Mouse (Mus musculus) skeletal muscle tissue, postnatal 0 days (tissue): ENCODE data around the gene Gm5901. TPM values are rescaled to one million over a fixed set of nuclear protein-coding genes. Genes with fewer than 3 reads are reported as not detected.

Source experiments
- polyA plus RNA-seq: library from polyadenylated mRNA; unstranded; fragments of >200 nt; fragmentation: Nextera tagmentation; extraction: Ambion mirVana; gene quantifications from 2 replicates; pipeline ENCODE4 v1.2.1, GENCODE M21; 2015

Gene Gm5901
- polyA plus RNA-seq = not detected in 2 replicates

DNA sequence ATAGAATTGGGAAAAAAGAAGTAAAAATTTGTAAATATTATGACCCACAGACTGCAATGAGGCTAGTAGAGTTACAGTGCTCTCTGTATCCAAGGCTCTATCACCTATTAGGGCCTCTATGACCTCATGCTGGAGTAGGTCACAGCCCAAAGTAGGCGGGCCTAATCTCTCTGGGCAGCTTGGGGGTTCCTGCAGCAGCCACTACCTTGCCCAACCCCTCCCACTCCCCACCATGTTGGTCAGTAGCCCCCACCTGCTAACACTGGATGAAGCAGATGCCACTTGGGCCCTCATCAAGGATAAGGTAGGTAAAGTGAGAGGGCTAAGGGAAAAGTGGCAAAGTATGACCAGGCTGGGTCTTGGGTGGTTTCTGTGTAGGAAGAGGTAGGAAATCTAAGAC lies at the start of gene Gm5901:
Gene Gm5901, plus strand, starts transcription at position 173 of the 400 bp plus-strand sequence.

GRCm38 (mm10) chr7:105334004-105334403 lies 40.8 kb upstream of the Gm5901 start, which contains the start of gene Olfr690:
Gene Olfr690, minus strand, starts transcription at chr7:105334104.

DNA sequence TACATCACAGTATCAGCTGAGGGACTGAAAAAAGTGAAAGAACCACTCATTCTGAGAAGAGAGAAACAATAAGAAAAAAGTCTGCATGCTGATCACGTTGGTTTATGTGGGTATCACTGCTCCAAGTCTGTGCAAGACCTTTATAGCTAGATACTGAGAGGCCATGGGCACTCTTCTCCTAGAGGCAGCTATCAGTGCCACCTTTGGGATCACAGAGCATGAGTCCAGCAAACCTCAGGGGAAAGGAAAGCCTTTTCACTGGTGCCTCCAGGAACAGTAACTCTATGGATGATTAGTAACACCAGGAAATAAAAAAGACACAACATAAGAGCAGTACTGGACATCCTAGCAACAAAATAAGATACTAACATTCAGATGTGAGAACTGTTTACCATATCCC lies 32.7 kb upstream of the Gm5901 start, which contains the start of gene Olfr691:
Gene Olfr691, minus strand, starts transcription at position 101 of the 400 bp plus-strand sequence.

DNA sequence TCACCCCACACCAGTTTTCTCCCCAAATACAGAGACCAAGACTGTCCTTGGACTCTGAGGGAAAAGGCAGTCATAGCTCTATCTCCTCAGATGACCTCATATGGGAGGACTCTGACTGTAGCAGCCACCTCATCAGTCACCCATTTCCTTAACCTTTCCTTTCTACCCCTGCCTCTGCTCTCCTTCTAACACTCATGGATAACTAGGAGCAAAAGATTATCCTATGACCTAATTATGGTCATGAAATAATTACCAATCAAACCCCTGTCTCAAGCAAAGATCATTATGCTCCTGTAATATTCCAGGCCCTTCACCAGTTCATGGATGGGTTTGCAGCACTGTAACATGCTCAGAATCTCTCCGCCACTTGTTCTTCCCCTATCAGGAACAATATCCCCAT lies 6.9 kb upstream of the Gm5901 start, which contains the start of gene Olfr692:
Gene Olfr692, plus strand, starts transcription at position 301 of the 400 bp plus-strand sequence.

GRCm38 (mm10) chr7:105399935-105400624 lies 25.2 kb downstream of the Gm5901 start, which contains the start of gene Fam160a2:
Gene Fam160a2, minus strand, starts transcription at chr7:105400054.

GRCm38 (mm10) chr7:105404268-105404667 lies 29.4 kb downstream of the Gm5901 start, which contains the start of gene Cnga4:
Gene Cnga4, plus strand, starts transcription at chr7:105404568.

DNA sequence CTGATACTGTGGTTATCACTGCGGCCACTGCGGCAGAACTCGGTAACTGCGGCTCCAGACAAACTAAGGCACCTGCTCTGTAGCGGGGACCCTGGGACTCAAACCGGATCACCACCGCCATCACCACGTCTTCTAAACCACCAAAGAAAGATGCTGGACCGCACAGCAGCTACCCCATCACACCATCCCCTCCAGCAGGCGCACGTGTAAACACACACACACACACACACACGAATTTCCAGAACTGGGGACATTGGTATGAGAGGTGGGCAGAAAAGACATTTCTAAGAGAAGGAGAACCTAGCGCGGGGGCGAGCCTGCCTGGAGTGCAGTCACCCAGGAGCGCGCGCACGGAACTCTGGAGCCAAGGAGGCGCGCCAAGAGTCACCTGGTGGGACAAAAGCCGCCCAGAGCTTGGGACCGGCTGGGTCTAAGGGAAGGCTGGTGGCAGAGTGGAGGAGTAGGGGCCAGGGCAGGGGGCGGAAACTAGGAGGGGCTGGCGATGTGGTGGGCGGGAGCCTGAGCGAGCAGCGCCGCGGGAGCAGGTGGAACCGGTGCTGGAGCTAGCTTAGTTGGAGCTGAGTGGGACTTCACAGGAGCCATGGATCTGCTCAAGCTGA lies 50.7 kb downstream of the Gm5901 start, which contains the start of gene Cckbr:
Gene Cckbr, plus strand, starts transcription at position 308 of the 620 bp plus-strand sequence.

Other genes with a start within 250 kb of the Gm5901 start
- not detected in 2 replicates for gene Olfr683, start 228.0 kb upstream of the Gm5901 start, polyA plus RNA-seq
- gene Olfr684, start 211.4 kb upstream of the Gm5901 start, polyA plus RNA-seq = not detected in 2 replicates
- gene Olfr685, start 189.0 kb upstream of the Gm5901 start, polyA plus RNA-seq = not detected in 2 replicates
- gene Olfr686, start 167.6 kb upstream of the Gm5901 start, polyA plus RNA-seq = not detected in 2 replicates
- gene Olfr688, start 86.9 kb upstream of the Gm5901 start, polyA plus RNA-seq = not detected in 2 replicates
- not detected in 2 replicates for gene Olfr689, start 63.9 kb upstream of the Gm5901 start, polyA plus RNA-seq
- gene Olfr690, start 40.9 kb upstream of the Gm5901 start, polyA plus RNA-seq = not detected in 2 replicates
- gene Olfr691, start 32.8 kb upstream of the Gm5901 start, polyA plus RNA-seq = not detected in 2 replicates
- gene Olfr692, start 6.8 kb upstream of the Gm5901 start, polyA plus RNA-seq = not detected in 2 replicates
- 18.4 and 19.4 TPM in 2 replicates for gene Fam160a2, start 25.0 kb downstream of the Gm5901 start, polyA plus RNA-seq
- 0.08 TPM in 1 of 2 replicates, not detected in the other for gene Cnga4, start 29.5 kb downstream of the Gm5901 start, polyA plus RNA-seq
- not detected in 2 replicates for gene Cckbr, start 50.7 kb downstream of the Gm5901 start, polyA plus RNA-seq
- gene Cavin3, start 107.3 kb downstream of the Gm5901 start, polyA plus RNA-seq = 86.4 and 116 TPM in 2 replicates
- gene Smpd1, start 179.3 kb downstream of the Gm5901 start, polyA plus RNA-seq = 41.9 and 44.7 TPM in 2 replicates
- gene Apbb1, start 206.6 kb downstream of the Gm5901 start, polyA plus RNA-seq = 15.7 and 18.3 TPM in 2 replicates
- gene Hpx, start 225.1 kb downstream of the Gm5901 start, polyA plus RNA-seq = 0.54 and 0.94 TPM in 2 replicates